Mouse (Mus musculus) thymus, postnatal 4 days (tissue): Measurements from ENCODE around the gene Mycn.

ENCODE experiments used
- DNase-seq: peaks from one replicate; pipeline ENCODE4 v3.0.0; 2021

The Mycn gene

DNA sequence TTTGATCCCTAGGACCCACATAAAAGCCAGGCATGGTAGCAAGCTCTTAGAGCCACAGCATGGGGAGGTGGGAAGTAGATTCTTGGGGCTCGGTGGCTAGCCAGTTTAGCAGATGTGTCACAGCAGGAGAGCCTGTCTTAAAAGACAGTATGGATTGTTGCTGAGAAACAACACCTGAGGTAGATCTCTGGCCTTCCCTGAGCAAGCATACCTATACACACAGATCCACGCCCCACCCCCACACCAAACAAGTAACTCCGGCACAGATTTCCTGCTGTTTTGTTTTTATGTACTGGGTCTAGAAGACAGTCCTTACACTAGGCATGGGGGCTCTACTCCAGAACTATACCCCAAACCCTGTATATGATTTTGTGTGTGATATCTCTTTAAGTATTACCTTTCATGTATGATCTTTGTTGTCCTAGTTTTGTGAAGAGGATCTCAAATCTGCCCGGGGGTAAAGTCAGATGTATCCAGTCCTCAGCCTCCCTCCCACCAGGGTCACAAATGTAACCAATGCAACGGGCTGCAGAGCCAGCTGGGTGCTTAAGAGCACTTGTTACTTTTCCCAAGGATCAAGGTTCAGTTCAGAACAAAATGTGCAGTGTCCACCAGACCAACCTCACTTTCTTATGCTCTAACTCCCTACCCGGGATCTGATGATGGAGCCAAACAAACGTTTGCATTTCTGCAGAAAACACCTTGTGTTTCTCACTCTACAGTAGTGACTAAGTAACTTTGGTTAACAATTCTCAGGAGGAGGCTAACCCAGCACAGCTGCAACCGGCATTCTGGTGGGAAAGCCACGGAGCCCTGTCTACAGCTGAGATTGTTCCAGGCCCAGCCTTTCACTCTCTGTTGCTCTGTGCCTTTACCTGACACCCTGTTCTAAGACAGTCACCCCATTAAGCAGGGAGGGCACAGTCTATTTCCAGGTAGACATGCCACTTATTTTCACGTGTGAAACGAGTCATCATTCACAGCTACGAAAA lies 21.3 kb downstream of the Mycn start:
- DNase-seq = no peak

DNA sequence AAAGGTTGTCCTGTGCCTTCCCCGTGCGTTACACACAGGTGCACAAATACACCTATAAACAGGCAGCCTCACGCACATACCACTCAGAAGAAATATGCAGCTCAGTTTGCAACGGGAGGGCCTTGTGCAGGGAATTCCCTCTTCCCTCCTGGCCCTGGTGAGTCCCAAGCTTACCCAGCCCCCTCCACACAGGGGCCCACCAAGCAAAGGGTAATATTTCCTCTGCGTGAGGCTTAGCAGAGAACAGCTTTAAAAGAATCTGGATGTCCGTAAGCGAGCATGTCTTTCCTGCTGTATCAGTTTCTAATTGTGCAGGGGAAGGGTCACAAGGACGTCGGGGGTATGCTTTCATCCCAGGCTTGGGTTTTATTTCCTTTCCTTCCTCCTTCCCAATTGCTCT lies 25.4 kb downstream of the Mycn start:
- DNase-seq = no peak

DNA sequence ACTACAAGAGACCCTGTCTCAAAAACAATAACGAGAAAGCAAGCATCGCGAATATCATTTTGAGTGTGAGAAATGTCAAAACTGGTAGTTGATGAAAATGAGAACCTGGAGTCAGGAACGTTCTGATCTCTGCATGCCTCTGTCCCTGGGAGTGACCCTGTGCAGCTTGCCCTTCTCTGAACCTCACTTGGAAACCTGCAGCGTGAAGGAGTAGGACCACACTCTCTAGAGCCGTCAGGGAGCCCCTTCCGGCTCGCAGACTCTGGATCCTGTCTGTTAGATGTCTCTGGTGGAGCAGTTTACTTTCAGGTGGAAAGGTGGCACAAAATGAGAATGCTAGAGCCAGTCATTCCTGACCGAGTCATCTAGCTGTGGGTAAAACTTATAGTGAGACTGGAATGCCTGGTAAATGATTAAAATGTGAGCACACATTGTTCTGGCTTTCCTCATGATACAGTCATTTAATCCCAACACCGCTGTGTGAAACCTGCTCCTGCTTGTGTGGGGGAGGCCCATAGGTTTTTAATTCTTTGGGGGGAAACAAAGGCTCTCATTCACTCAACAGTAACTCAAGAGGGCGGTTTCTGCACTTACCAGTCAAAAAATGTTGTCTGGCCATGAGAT lies 31.2 kb downstream of the Mycn start:
- no peak for DNase-seq

DNA sequence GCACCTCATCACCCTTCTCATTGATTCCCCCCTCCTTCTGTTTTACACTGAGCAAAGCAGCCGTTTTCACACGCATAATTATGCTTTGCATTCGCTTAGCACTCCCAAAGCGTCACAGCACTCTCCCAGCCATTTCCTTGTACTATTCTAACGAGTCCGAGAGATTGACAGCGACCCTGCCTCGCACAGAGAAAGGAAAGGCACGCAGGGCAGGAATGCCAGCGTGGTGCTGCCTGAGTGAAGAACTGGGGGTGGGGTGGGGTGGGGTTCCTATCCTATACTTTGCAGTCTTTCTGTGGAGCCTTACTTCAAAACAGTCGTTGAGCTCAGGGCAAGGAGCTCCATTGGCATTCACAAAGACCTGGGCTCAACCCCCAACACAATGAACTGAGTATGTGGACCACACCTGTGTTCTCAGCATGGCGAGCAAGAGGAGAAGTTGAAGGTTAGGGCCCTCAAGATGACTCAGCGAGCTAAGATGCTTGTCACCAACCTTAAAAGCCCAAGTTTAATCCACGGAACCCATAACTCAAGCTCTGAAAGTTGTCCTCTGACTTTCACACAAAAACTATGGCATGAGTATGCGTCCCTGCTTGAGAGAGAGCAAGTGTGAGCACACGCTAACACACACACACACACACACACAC lies 32.0 kb downstream of the Mycn start:
- no peak for DNase-seq

DNA sequence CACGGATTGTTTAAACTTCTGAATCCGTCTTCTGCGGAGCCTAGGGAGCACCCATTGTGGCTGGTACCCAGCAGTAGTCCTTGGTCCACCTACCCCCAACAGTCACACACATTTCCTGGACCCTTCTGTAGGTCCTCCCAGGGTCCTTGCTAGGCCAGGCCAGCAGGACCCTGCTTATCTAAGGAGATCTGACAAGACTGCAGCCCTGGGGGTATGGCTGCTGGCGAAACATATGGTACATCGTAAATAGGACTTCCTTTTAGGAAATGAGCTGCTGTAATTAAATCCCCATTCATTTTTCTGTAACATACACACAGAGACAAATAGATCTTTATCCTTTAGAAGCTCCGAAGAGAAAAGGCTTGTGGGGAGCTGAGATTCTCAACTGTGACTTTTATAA lies 34.9 kb downstream of the Mycn start:
- no peak for DNase-seq

DNA sequence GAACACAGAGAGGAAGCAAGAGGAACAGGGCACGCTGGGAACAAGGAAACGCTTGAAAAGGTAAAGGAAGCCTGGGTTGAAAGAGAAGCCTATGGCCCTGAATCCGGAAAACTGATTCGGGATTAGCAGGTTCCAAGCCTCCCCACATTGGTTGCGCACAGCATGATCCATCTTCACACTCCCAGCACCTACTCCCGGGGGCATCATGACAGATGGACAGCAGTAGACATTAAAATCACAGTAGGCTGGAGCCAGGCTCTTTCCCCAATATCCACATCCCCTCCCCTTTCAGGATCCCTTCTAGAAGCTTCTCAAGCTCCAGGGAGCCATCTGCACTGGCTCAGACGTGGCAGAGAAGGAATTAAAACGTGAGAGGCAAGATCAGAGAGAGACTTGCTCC lies 35.4 kb downstream of the Mycn start:
- DNase-seq = no peak

DNA sequence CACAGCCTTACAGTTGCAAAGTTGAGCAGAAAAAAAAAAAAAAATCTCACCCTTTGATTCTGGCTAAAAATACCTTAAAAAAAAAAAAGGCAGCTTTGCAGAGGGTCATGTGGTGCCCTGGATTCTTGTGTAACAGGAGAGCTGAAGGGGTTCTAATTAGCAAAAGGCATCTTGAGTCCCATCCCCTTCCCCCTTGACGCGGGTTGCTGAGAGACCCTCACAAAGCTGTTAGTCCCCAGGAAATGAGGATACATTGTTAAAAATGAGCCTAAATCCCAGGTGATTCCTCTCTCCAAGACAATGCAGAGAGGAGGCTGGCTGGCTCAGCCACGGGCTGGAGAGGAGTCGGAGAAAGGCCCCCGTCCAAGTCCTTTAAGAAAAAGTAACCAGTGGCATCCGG lies 36.6 kb downstream of the Mycn start:
- no peak for DNase-seq

DNA sequence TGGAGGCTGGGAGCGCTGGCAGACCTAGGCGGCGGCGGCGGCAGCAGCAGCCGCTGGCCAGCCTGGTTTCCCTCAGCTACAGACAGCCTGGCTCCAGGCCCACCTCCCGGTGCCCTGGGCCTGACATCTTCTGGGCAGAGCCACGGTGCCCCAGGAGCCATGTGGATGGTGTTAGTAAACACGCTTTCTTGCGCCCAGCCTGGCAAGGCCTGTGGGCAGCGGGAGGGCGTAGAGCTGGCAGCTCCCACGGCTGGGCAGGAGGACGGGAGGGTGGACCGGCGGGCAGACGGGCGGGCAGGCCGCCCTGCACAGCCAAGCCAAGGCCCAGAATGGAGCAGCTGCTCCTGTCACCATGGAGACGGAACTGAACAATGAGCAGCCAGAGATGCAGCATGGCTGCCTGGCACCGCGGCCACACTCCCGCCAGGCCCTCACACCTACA lies 37.2 kb downstream of the Mycn start:
- peak; percentile 10 for DNase-seq

DNA sequence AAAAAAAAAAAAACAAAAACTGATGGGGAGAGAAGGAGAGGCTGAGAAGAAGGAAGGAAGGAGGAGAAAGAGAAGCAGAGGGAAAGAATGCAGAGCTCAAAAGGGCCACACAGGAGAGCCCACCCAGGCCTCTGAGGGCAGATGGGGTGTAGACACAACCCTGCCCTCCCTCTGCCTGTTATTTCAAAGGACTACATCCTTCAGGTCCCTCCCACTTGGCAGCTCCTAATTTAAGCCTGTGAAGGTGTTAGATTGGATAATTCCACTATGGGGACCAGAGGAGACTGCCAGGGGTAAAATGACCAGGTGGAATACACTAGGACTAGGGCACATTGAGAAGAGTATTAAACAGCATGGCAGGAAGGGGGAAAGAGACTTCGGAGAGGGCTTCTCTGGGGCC lies 37.6 kb downstream of the Mycn start:
- DNase-seq = no peak

DNA sequence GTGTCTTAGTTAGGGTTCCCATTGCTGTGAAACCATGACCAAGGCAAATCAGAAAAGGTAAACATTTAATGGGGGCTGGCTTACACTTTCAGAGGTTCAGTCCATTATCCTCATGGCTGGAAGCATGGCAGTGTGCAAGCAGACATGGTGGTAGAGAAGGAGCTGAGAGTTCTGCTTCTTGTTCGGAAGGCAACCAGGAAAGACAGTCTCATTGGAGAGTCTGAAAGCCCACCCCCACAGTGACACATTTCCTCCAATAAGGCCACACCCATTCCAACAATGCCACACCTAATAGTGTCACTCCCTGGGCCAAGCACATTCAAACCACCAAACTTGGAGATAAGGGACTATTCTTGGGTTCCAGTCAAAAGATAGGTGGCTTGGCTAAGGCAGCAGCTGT lies 39.3 kb downstream of the Mycn start:
- no peak for DNase-seq

DNA sequence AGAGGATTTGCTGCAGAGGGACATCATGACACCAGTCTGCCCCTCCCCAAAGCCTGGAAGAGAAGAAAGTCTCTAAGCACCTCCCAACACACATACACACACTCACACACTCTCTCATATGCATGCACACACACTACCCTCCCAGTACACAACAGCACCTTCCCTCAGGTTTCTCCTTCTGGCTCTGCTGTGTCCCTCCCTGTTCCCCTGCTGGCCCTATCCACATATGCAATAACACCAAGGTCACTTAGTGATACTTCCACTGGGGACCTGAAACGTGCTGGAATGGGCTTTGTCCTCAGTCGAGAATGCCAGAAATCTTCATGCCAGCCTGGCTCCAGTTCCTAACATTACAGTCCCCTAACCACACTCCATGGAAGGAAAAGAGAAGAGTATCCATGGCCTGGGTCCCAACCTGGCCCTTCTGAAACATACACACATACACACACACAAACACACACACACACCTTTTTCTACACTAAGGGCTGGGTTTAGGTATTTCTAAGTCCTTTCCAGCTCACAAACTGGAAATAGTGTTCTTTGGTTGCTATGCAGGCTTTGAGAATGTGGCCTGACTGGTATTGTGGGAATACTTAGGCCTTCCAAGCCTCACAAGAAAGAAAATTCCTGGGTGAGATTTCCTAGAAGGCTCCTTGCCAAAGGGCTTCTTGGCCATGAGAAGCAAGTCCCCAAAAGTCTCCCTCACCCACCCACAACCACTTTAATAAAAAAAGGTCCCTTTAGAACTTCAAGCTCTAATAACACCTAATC lies 43.2 kb downstream of the Mycn start:
- no peak for DNase-seq

DNA sequence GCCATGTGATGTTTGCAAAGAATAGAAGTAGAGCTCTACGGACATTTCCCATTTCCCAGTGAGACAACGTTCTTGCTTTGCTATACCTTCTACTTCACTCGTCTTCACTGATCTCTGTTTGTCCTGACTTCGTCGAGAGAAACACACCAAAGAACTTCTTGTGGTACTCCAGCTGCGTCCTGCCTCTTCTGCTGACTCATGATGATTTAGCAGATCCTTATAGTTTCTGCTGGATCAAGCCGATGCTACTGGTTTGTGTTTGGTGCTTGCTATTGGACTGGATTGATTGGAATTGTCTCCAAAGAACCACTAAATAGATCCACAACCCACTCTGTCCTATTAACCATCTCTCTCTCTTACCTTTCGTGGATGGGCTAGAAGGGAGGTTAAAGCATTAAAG lies 47.7 kb downstream of the Mycn start:
- DNase-seq = no peak

DNA sequence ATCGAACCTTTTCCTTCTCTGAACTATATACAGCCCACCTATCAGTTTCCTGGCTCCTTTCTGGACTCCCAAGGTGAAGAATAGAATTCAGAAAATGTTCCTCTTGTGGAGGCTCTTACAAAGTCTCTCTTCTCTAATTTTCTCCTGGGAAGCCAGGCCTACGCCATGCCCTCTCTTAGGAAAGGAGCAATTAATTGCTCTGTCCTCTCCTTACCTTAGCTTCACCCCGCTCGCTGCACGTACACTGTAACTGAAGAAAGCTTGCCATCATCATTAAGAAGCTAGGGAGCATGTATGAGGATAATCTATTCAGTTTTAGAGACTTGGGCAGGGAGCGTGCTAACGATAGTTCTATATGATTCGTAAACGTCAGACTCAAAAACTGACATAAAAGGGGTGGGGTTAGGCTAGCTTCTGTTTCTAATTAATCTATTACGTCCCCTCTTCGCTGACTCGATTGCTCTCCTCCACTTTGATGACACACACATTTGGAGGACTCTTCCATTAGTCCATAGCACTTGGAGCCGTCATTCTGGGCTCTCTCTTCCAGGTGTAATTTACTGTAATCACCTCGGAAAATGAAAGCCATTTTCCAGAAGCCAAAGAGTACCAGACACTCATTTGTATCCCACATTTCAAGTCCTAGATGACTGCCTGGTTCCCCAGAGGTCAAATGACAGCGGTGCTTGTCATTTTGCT lies 55.4 kb downstream of the Mycn start:
- DNase-seq = no peak
